Mouse (Mus musculus) liver, adult 2 months (tissue): ENCODE measurements at regions not wholly inside any gene's neighbourhood (a gene's known extent, or its start where the extent isn't known, plus 50 kb on each side); places are given as distances from the start of the nearest gene placed in this dataset.

Source experiments
- CTCF ChIP-seq: fragments of 200-500 bp; IDR thresholded peaks from 2 replicates; pipeline ENCODE4 v1.5.1; 2011; ENCODE audit warnings: low read depth, low read length, control low read depth
- POLR2A ChIP-seq: fragments of 200-500 bp; IDR thresholded peaks from 2 replicates; pipeline ENCODE4 v1.6.1; 2011; ENCODE audit warnings: low read length, control low read depth; ENCODE audit not compliant: insufficient read depth; ENCODE audit errors: extremely low read depth

- TF ChIP-seq POLR2A (no peak), CTCF (no peak)
Observed at GRCm38 (mm10) chr17:62959146-62959545, 78.0 kb upstream of the Efna5 start.
